Mouse (Mus musculus) mesoderm, embryonic 11.5 days (tissue): ENCODE measurements around the gene Pdcd5.
A peak's percentile ranks its signal among the peaks of the same experiment; 100 is the strongest.

Experiments
- DNase-seq: peaks from one replicate; pipeline ENCODE4 v3.0.0-alpha.2; 2012; ENCODE audit warnings: low read depth, low spot score

Gene Pdcd5

DNA sequence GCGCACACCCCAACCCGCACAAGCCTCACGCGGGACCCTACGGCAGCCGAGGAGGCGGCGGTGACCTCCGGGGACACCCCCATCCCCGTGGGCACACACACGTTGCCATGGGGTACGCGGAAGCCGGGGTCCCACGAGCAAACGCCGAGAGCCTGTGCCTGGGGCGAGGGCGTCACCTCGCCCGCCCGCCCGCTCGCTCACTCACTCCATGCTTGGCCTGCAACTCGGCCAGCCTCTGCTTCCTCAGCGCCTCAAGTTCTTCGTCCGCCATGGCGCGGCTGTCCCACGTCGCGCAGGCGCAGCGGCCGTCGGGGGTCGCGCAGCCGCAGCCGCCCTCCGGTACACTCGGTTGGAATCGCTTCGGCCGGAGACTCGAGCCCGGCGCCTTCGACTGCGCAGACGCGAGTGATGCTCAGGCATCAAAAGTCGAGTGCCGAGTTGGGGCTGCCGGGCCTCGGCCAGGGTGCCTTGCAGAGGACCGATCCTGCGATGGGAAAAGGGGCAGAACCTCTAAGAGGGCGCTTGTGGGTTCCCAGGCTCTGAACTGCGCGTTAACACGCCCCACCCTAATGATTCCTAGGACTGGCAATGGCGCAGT is at the start of gene Pdcd5:
TSS of gene Pdcd5 (minus strand) at position 421 of the 598 bp plus-strand sequence.
- peak; percentile 98 for DNase-seq

GRCm38 (mm10) chr7:35692641-35693040 is 45.3 kb upstream of the Pdcd5 start:
- DNase-seq = no peak

DNA sequence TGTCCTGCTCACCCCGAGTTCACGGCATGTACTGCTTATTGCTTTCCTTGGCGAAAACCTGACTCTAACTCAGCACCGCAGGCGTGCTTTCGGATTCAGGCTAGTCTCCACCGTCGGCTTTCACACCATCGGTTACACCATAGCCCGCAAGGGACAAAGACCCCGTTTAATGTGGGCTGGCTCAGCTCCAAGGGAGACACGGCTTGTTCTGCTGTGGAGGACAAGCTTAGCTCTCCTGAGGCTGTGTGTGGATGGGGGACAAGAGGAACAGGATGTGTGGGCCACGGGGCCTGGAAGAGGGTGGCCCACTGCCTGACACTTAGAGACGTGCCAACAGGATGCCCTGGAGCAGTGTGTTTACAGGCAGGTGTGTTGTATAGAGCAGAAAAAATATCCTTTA is 44.8 kb upstream of the Pdcd5 start:
- no peak for DNase-seq

DNA sequence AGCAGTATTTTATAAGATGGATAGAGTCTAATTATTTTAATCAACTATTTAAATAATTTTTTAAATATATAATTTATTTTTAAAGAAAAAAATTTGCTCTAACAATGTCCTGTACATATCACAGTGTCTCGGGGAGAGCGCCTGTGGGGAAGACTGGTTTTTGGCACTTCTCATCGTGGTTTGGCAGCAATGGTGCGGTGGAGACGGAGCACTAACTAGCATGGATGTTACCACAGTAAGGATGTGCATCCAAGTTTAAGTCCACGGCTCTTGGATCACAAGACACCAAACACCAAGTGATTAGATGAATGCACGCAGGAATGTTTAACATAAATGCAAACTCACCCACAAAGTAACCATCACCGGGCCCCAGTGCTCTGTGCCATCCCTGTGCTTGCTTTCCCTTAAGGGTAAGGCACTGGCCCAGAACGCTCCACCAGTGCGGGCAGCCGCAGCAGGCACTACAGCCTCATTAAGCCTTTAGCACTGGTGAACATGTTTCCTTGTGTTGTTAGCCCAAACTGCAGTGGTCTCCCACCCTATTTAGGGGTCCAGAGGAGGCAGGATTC is 41.5 kb upstream of the Pdcd5 start:
- DNase-seq = no peak

DNA sequence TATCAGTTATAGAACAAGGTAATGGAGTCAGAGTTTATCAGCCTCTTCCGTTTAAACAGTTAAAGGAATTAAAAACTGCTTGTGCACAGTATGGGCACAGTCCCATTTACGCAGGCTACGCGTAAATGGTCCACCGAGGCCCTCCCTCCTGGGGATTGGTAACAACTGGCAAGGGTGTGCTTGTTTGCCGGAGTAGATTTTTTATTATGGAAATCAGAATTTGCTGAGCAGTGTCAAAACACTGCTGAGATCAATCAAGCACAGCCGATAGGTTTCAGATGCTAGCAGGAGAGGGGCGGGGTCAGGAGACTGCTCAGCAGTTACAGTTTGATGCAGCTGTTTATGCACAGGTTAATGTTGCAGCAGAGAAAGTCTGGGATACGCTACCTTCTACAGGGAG is 41.0 kb upstream of the Pdcd5 start:
- no peak for DNase-seq

GRCm38 (mm10) chr7:35687229-35687628 is 39.9 kb upstream of the Pdcd5 start:
- DNase-seq = peak; percentile 34

GRCm38 (mm10) chr7:35686756-35687155 is 39.4 kb upstream of the Pdcd5 start:
- peak; percentile 63 for DNase-seq

DNA sequence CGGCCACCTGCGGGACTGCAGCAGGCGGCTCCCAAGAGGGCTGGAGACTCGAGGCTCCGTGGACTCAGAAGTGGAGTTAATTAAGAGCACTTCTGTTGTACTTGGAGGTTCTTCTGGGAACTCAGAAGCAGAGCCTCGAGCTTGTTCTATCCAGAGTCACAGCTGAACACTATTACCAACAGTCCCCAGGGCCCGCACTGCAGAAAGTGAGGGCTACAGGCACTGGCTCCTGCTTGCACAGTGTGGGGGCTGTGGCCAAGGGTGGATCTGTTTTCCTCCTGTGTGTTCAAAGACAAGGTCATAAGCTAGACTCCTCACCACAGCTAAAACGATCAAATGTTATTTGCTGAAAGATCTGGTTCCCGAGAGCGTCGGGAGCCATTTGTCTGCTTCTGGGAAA is 38.9 kb upstream of the Pdcd5 start:
- no peak for DNase-seq

GRCm38 (mm10) chr7:35683409-35684122 is 36.2 kb upstream of the Pdcd5 start:
- DNase-seq = no peak

DNA sequence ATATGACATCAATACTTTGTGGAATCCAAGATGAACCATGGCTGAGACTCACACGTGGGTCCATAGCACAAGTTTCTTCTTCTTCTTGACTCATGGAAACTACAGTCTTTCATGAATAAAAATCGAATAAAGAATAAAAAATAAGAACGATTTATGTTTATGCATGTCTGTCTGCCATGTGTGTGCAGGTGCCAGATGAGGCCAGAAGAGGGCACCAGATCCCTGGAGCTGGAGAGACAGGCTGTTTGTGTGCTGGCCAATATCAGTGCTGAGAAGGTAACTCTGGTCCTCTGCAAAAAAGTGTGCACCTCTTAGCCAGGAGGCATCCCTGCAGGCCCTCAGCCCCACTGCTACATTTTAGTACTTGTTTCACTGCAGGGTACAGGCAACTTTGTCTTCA is 34.2 kb upstream of the Pdcd5 start:
- no peak for DNase-seq

GRCm38 (mm10) chr7:35678976-35679375 is 31.7 kb upstream of the Pdcd5 start:
- DNase-seq = no peak

DNA sequence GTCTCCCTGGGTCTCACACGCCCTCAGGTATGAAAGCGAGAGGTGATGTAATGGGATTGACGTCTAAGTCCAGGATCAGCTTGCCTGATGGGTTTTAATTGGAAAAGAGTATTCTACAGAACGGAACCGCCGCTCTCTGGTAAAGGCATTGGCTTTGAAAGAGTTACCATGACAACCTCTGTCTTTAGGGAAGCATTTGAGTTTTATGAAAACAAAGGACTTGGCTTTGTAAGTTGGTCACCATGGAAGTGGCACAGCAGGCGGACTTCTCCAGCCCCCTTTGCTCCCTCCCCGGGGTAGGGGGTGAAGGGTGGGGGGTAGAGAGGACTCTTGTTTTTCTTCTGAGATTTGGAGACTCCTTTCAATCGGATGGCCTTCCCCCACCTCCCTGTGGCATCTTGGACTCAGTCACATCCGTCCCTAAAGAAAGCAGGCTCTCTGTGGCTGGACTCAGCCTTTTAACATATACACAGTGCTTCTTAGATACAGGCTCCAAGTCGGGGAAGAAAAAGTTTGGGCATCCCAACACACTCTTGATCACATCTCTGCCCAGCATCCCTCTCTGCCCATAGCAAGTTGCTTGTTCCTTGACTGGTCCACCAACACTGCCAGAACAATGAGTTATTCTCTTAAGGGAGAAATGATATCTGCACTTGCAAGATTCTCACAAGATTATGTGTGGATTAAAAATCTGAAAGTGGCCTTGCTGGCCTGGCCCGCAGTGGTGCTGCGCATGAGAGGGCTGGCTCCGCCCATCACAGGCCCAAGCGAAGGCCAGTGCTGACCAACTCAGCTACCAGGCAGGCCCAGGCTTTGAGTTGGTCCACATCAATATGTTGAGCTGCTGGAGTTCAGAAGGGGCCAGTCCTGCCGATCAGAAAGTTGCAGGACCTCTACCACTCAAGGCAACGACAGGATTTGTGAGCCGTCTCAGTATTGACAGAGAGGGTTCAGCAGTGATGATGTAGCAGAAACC is 21.0 kb upstream of the Pdcd5 start:
- DNase-seq = peak; percentile 72

GRCm38 (mm10) chr7:35663790-35664376 is 16.6 kb upstream of the Pdcd5 start:
- no peak for DNase-seq

- peak; percentile 30 for DNase-seq
Measured at GRCm38 (mm10) chr7:35659173-35659572, 11.9 kb upstream of the Pdcd5 start.

- DNase-seq = no peak
Measured at GRCm38 (mm10) chr7:35657829-35658228, 10.5 kb upstream of the Pdcd5 start.

DNA sequence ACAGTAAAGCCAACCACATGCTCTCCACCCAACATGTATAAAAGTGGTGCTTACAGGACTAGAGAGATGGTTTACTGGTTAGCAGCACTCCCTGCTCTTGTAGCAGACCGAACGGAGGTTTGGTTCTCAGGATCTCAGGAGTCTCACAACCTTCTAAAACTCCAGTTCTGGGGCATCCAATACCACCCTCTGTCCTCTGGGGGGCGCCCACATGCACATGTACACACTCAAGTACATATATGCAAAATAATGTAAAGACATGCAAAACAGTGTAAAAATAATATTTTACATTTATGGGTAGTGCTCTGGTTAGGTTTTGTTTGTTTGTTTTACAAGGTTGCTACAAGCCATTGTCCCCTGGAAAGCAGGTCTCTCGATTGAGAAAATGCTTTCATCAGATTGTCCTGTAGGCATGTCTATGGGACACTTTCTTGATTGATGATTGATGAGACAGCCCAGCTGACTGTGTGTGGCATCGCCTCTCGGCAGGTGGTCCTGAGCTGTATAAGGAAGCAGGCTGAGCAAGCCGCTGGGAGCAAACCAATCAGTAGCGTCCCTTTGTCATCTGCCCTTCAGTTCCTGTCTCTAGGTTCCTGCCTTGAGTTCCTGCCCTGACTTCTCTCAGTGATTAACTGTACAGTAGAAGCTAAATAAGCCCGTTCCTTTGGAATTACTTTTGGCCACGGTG is 4.4 kb upstream of the Pdcd5 start:
- DNase-seq = no peak

- DNase-seq = no peak
Measured at GRCm38 (mm10) chr7:35650716-35651410, 3.5 kb upstream of the Pdcd5 start.

- DNase-seq = no peak
Measured at GRCm38 (mm10) chr7:35649071-35649470, 1.8 kb upstream of the Pdcd5 start.

GRCm38 (mm10) chr7:35648239-35649069 is 1.1 kb upstream of the Pdcd5 start:
- DNase-seq = no peak
